Mouse (Mus musculus) lung, postnatal 4 days (tissue): ENCODE measurements around the gene Fbxo40.

Source experiments
- DNase-seq, 2 experiments: peaks; one replicate each; pipeline ENCODE4 v3.0.0; 2021

The Fbxo40 gene

GRCm38 (mm10) chr16:36946459-36947159, 43.7 kb downstream of the Fbxo40 start:
- DNase-seq, result no peak

- no peak for DNase-seq
Measured at GRCm38 (mm10) chr16:36944895-36945424, 45.3 kb downstream of the Fbxo40 start.

- no peak for DNase-seq
Measured at GRCm38 (mm10) chr16:36943591-36943990, 46.7 kb downstream of the Fbxo40 start.

- no peak for DNase-seq
Measured at GRCm38 (mm10) chr16:36941895-36942294, 48.4 kb downstream of the Fbxo40 start.

DNA sequence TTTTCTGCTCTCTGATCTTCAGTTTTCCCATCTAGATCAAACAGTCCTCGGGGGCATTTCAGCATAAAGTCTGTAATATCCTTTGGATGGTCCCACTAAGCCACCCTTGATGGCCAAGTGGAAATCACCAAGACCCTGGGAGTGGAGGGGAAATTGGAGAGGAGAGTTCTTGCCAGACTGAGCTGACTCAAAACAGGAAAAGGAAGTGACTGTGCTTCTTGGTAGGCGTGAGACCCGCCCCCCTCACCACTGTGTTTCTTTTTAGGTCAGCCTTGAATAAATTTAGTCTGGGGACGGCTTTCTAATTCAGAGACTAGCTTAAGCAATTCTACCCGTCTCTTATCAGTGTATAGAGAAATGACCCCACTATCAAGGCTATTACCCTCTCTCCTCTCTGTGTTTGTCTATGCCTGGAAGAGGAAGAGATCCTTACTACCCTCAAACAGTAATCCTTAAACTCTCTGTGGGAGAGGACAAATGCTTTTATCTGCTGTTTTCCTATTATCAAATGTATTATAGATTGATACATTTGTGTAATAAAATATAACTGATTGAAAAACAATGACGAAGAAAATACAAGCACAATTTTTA, 49.0 kb downstream of the Fbxo40 start:
- peak in 1 of 2 experiments; percentile 36 for DNase-seq

GRCm38 (mm10) chr16:36935814-36936213, 54.5 kb downstream of the Fbxo40 start:
- no peak for DNase-seq

- peak; percentile 58 to 68 for DNase-seq
Measured at GRCm38 (mm10) chr16:36934841-36935620, 55.2 kb downstream of the Fbxo40 start, which contains the start of gene Hcls1. Gene Hcls1 (plus strand): TSS chr16:36934983.

DNA sequence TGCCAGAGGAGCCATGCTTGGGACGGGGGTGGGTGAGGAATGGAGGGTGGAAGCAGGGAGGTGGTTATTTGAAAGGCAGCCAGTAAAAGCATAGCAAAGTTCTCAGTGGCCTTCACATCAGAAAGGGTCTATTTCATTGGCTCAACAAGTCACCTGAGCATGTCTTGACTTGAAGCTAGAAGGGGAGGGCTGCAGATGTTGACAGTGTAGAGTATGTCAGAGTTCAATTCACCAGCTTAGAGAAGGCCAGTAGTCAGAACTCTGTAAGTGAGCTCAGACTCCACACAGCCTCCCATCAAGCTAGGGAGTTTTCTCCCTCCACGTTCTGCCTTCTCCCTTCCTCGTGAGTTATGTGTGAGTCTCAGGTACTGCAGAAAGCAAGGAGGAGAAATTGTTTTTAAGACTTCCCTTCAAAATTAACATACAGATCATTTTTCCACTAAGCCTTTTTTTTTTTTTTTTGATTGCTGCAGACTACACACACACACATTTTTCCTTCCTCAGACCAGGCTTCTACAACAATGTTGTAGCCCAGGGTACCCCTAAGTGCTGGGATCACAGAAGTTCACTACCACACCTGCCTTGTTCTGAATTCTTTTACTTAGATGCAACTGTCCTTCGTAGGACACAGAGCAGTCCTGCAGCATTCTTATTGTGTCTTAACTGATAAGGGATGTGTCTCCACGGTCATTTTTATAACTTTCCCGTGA, 56.0 kb downstream of the Fbxo40 start:
- DNase-seq, result peak in 1 of 2 experiments; percentile 28

GRCm38 (mm10) chr16:36932546-36932945, 57.7 kb downstream of the Fbxo40 start:
- DNase-seq, result no peak

DNA sequence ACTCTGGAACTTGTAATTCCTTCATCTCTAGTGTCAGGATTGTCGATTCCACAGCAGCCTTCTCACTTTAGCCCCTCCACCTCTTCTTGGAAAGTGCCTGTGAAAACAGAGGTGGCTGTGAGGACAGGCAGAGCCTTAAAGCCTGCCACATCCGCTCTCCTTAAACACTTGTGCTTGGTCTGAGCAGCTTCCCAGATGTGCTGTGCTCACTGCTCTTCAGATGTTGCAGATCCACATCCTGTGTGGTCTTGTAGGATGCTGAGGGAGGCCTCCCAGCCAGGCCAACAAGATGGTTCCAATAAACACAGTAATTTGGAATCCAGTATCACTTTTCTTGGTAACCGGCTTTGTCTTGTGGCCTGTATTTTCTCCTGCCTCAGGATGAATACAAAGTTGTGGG, 58.3 kb downstream of the Fbxo40 start:
- DNase-seq, result no peak

- no peak for DNase-seq
Measured at GRCm38 (mm10) chr16:36931381-36931780, 58.9 kb downstream of the Fbxo40 start.

- no peak for DNase-seq
Measured at GRCm38 (mm10) chr16:36930231-36931136, 59.8 kb downstream of the Fbxo40 start.

- DNase-seq, result no peak
Measured at GRCm38 (mm10) chr16:36929216-36929615, 61.1 kb downstream of the Fbxo40 start.

GRCm38 (mm10) chr16:36928106-36928500, 62.2 kb downstream of the Fbxo40 start:
- DNase-seq, result no peak

- no peak for DNase-seq
Measured at GRCm38 (mm10) chr16:36927495-36928105, 62.7 kb downstream of the Fbxo40 start.

GRCm38 (mm10) chr16:36926514-36927447, 63.5 kb downstream of the Fbxo40 start:
- no peak for DNase-seq

- DNase-seq, result no peak
Measured at GRCm38 (mm10) chr16:36925797-36926196, 64.5 kb downstream of the Fbxo40 start.

GRCm38 (mm10) chr16:36925351-36925750, 64.9 kb downstream of the Fbxo40 start:
- no peak for DNase-seq

- DNase-seq, result no peak
Measured at GRCm38 (mm10) chr16:36924312-36924711, 66.0 kb downstream of the Fbxo40 start.

DNA sequence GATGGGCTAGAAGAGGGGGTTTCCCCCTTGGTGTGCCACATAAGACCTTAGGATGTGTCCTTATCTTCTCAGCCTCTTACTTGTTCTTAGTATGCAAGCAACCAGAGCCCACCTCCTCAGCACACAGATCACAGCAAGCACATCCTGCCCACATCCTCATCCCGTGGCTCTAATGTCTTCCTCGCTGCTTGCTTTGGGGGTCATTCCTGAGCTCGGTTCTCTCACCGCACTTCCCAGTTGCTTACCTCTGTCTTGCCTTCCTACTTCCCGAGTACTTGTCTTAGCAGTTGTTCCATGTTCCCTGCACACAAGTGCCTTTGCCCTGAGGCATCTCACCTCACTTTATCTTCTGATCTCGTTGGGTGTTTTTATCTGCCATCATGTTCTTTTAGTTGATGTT, 68.3 kb downstream of the Fbxo40 start:
- DNase-seq, result no peak
